Mouse (Mus musculus) mature B cell (primary cell): ENCODE results near the gene Cyp4v3.

Source experiments
- in situ Hi-C: fragments of 300-500 bp; cut with MboI; formaldehyde crosslinking; loops from 2 replicates; pipeline ENCODE4 v1.14.3; 2019

Gene Cyp4v3

DNA sequence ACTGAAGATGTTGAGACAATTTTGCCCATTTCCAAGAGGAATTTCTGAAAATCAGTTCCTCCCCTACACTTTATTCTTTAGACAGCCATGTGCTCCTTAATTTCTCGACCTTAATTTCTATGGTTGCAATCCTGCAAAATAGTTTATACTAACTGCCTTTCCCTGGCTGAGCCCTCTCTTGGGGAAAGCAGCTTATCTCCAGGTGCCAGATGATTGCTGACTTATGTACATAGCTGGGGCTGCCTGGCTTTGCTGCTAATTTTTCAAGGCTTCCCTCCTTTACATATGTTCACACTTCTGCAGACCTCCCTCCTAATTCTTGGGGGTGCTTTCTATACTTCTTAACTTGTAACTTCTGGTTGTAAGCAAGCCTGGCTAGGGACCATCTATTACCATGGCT is 12.1 kb downstream of the Cyp4v3 start:
- in situ Hi-C loops, result no loop called here

DNA sequence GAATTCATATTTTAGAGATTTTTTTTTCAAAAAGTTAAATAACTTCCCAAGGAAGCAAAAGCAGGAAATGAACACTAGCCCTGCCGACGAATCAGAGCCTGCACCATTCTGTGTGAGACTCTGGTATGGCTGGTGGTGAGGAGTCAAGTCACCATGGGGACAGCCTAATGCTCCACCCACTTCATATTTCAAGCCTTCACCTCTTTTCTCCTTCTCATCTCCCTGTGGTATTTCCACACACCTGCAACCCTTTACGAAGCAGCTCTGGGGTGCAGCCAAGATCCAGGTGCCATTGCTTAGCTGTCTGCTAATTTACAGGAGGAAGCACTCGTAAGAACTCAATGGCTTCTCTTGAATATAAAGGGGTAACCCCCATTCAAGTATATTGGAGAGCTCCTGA is 22.0 kb downstream of the Cyp4v3 start:
- in situ Hi-C loops, result no loop called here

DNA sequence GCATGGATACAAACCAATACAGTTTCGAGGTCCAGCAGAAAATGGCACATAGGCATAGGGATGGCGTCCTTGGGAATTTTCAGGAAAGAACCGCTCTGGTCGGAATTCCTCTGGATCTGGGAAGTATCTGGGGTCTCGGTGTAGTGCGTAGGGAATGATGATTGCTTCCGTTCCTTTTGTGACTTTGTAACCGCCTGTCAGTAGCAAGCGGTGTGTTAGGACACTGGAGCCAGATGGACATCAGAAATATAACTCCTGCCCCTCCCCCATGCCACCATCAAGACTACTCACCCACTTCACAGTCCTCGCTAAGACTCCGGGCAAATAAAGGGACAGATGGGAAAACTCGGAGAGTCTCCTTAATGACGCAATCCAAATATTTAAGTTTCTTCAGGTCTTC is 24.6 kb downstream of the Cyp4v3 start, which contains the start of gene Gm45753:
Gene Gm45753, minus strand, starts transcription at position 101 of the 400 bp plus-strand sequence.
- in situ Hi-C loops, result no loop called here

DNA sequence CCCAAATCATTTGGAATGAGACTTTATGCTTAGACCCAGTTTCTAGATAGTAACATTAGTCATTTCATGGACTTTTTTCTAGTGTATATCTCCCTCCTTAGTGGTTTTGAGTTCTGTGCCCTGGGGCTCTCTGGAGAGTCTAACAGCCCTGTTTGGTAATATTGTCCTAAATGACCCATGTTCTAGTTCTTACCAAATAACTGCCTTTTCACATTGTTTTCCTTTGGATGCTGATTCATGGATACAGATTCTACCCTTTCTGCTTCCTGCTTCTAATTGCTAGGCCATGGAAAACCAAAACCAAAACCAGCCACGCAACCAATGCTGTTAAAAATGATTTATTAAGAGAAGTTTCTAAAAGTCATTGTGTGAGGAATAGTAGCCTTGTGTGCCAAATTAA is 27.5 kb downstream of the Cyp4v3 start:
- in situ Hi-C loops, result no loop called here

DNA sequence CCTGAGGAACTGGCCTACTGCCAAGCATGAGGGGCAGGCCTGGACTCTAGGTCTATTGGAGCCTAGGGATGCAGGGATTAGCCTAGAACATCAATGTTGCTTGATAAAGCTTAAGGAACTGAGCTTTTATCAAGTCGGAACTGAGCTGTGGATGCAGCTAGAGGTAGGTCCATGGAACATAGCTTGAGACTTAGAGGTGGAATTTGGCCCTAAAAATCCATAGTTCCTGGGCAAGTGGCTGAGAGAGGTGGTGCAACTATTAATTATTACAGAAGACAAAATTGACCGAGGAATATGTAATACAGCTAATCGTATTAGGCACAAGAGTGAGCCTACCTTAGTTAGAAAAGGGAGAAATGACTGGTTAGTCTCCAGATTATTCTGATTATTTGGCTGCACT is 28.7 kb downstream of the Cyp4v3 start:
- in situ Hi-C loops, result no loop called here

DNA sequence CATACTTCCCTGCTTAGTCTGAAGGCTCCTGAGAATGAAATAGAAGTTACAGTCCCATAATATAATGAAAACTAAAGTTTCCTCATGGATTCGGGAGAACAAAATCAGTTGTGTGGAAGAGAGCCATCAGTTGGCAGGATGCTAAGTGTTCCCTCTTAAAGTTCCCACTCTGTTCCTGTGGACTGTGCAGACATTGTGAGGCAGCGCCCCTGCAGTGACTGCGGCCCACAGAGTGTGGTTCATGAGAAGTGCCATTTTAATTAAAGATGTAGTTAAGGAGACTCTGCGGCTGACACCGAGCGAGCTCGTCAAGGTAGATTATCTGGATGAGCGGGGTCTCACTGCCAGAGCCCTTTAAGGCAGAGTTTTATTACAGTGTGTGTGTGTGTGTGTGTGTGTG is 30.6 kb downstream of the Cyp4v3 start:
- in situ Hi-C loops, result no loop called here

DNA sequence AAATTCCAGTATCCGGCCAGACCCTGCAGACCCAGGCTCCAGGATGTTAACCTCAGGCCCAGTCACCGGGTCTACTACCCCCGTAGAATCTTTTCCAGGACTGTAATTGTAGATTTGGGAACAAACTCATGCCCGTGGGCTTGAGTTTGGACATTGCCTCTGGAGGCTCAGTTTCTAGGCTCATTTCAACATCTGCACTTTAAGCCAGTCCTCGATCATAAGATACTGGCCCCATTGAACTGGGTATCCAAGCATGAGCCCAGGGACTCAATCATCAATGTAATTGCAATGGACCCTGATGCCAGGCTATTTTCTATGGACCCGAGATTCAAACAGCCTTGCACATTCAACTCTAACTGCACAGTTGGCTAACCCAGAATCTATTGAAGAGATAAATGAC is 37.7 kb downstream of the Cyp4v3 start:
- in situ Hi-C loops, result no loop called here

DNA sequence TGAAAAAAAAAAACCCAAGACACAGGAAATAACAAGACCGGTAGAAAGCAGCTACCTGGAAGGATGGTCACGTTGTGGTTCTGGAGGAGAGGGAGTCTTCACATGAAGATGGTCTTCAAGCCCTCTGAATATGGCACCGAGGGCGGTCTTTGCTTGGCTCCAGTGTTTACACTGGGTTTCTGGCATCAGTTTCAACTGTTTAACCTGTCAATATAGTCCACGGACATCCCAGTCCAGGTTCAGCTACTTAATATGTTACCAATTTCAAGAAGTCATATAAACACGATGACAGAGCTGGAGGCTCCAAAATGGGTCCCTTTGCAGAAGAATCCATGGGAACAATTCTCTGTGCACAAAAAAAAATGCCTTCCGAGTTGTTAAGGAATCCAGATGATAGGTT is 38.3 kb downstream of the Cyp4v3 start, which contains the start of gene Klkb1:
Gene Klkb1, minus strand, starts transcription at position 173 of the 400 bp plus-strand sequence.
- in situ Hi-C loops, result no loop called here

DNA sequence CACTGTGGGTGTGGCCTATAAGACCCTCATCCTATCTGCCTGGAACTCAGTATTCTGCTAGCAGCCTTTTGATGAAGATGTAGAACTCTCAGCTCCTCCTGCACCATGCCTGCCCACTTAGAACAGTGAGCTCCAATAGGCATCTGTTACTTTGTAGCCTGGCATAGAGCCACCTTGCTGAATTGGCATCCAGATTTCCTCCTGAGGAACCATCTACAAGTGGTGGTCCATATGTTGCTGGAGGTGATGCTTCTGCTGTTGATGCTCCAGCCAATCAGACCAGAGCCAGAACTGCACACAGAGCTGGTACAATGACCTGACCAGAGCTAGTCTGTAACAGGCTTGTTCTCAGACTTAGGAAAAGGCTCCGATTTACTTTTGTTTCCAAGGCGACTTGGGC is 41.2 kb downstream of the Cyp4v3 start:
- in situ Hi-C loops, result no loop called here

DNA sequence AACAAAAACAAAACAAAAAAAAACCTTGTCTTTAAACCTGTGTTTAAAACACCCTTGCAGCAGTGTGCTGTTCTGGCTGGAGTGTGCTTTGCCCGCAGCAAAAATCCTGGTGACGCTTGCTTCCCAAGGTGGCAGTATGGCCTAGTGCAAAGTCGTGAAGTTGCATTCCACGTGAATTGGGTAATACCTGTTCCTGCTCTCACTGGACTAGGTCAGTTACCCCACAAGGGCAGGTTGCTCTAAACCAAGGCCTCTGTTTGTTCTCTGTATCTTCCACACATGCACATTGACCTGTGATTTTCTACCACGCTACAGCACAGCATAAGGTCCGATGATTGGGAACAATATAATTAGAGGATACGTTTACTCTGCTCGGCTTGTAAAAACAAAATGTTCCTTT is 51.4 kb downstream of the Cyp4v3 start:
- in situ Hi-C loops, result no loop called here

DNA sequence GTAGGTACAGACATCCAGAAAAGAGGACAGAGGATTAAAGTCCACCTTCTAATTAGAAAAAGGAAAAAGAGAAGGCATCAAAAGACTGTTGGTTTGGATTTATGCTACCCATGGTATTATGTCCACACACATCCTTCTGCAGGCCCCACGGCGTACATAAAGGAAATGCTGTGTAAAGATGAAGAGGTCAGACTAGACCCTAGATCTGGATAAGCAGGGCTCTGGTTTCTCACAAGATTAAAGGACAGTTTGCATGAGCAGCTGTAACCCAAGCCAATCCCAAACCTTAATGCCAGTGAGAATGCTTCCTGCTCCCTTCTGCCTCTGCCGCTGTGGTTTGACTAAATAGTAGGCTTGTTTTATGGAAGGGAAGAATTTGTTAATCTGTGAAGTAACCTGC is 55.6 kb downstream of the Cyp4v3 start:
- in situ Hi-C loops, result no loop called here

DNA sequence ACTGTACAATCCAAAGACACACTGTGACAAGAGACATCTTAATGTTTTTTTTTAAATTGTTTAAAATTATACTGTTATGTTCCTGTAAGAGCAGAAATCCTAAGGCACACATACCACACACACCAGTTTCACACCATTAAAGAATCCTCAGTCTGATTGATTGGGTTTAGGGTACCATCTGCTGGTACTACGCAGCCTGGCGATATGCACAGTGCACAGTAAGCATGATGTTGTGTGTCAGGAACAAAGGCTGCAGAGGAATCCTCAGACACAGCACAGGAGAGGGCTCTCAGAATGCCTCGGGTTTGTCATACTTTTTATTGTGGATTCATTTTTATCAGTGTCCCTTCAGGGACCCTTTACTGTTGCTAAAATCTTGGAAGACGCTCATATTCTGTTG is 58.7 kb downstream of the Cyp4v3 start:
- in situ Hi-C loops, result no loop called here

DNA sequence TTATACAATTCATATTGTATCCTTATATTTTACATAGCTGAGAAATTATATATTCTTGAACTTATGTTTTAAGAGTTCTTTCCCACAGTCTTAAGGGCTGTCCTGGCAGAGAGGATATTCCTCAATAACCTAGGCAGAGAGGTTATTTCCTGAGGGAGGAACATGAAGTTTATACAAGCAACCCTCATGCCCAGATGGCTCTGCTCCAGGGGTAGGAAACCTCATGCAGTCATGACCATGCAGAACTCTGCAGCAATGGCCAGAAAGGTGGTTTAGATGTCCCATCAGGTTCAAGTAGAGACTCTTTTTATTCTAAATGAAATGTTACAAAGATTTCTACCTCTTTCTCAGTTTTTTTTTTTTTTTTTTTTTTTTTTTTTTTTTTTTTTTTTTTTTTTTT is 64.0 kb downstream of the Cyp4v3 start:
- in situ Hi-C loops, result no loop called here

DNA sequence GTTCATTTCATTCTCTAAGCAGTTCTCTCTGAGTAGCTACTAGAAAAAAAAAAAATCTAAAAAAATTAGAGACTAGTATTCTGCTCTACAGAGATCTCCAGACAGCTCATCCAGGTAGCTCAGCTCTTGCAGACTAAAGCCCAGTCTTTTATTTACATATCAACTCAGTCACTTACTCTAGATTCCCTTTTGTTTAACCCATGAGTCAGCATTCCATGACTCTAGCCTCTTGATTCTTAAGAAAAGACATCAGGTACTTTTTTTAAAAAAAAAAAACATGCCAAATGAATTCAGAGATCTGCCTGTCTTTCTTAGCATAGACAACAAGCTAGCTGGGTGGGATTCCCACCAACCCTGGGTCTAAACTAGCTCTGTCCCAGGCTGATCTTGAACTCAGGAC is 64.5 kb downstream of the Cyp4v3 start:
- in situ Hi-C loops, result no loop called here

DNA sequence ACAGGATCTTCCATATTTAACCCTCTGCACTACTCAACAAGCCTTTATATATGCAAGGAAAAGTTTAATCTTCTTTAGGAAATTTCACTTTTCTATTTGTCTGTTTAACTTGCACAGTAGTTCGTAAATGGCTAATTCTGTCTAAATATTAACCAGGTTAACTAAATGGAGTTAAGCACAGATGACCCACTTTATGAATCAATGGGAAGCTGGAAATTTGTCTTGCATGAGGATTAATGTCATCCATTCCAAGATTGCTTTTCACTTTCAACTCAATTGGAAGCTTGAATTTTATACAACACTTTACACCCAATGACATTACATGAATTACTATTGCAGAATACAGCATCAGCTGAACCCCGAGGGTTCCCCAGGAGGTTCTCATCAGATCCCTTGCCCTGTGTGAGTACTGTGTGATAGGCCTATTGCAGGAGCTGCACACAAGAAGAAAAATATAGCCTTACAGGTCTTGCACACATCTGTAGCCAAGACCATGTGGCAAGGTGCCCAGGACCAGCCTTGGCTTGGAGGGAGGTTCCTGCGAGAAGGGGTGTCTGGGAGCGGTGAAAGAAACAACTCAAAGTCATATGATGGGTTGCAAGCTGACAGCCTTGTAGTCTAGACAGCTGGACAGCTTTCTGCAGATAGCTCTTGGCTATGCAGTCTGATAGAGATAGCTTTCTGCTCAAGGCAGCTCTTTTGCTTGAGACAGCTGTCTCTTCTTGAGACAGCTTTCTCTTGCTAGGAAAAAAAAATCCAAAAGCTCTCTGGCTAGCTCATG is 65.2 kb downstream of the Cyp4v3 start:
- in situ Hi-C loops, result no loop called here

DNA sequence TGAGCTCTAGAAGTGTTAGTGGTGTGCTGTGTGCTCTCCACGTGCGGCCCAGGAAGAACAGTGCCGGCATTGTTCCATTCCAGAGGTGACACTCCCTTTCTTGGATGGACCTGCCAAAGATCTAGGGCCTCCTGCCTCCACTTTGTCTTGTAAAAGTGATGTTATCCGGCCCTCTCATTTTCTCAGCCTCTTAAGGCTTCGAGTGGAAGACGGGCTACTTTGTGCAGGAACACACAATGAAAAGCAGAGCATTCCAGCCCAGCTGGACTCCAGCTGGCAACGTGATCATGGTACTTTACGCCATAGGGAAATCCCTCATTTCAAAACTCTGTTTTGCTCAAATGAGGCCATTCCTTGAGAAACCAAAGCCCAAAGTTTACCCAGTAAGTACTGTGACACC is 66.0 kb downstream of the Cyp4v3 start:
- in situ Hi-C loops, result no loop called here

DNA sequence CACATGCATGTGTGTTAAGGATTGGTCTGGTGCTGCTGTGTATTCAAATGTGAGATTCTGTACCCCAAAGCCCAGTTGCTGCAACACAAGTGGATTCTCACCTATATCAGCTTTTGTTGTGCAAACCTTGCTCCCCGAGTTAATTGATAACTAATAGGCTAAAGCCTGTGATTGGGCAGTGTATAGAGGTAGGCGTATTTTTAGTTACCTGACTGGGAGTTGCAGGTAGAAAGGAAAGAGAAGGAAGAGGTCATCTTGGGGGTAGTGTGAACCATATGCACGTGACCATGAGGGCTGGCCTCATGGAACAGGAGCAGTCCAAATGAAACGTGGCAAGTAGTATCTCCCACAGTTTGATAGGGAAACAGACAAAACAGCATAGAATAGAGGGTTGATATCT is 68.1 kb downstream of the Cyp4v3 start:
- in situ Hi-C loops, result no loop called here

DNA sequence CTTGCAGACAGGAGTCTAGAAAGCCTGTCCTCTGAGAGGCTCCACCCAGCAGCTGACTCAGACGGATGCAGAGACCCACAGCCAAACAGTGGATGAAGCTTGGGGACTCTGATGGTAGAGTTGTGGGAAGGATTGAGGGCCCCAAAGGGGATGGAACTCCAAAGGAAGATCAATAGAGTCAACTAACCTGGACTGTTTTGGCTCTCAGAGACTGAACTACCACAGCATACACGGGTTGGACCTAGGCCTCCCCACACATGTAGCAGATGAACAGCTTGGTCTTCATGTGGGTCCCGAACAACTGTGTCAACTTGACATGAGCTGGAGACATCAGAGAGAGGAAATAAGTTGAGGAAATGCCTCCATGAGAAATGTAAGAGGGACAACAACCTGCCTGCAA is 70.2 kb downstream of the Cyp4v3 start:
- in situ Hi-C loops, result no loop called here

DNA sequence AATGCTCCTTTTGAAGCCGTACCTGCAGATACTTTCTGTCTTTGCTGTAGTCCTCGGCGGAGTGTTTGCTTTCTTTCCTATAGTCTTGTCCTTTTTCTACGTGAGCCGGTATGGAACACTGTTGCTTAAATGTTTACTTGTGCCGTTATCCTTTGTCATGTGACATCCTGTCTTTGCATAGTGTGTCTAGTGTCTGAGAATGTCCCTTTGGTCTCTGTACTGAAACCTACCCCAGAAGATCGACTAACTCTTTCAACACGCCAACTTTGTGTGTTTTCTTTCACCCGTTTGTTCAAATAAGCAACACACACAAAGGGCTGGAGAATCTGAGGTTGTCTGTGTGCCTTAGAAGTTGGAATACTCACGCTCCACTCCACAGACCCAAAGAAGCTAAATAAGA is 71.1 kb downstream of the Cyp4v3 start, which contains the start of gene F11:
Gene F11, minus strand, starts transcription at position 112 of the 400 bp plus-strand sequence.
- in situ Hi-C loops, result no loop called here

DNA sequence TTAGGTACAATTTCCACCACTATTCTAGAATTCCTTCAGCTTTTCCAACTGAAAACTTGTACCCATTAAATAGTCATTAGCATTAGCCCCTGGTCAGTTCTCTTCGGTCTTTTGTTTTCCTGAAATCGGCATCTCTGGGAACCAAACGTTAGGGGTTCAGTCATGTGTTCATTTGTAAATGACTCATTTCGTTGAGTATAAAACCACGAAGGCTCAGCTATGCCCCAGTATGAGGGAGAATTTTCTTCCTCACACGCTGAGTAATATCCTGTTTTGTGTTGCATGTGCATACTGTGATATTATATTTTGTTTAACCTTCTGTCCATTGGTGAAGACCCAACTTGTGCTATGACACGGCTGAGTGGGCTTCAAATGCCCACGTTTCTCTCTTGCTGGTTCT is 74.6 kb downstream of the Cyp4v3 start:
- in situ Hi-C loops, result no loop called here

DNA sequence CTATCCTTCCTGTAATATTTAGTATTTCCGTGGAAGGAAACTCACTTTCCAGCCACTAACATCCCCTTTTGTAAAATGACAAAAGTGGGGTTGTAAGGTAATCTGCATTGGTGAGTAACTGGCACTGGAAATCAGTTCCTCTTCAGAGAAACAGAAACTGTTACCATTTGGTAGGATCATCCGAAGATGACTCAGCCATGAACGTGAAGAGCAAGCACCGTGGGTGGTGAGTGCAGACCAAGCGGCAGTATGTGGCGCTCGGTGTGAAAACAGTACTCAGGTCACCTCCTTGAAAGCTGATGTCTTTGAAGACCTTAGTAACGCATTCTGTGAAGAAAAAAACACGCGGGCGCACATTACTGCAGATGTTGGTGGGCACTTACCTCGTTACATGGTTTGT is 78.0 kb downstream of the Cyp4v3 start:
- in situ Hi-C loops, result no loop called here
